Mouse (Mus musculus): ENCODE results near the gene Sez6l.

Sez6l gene

DNA sequence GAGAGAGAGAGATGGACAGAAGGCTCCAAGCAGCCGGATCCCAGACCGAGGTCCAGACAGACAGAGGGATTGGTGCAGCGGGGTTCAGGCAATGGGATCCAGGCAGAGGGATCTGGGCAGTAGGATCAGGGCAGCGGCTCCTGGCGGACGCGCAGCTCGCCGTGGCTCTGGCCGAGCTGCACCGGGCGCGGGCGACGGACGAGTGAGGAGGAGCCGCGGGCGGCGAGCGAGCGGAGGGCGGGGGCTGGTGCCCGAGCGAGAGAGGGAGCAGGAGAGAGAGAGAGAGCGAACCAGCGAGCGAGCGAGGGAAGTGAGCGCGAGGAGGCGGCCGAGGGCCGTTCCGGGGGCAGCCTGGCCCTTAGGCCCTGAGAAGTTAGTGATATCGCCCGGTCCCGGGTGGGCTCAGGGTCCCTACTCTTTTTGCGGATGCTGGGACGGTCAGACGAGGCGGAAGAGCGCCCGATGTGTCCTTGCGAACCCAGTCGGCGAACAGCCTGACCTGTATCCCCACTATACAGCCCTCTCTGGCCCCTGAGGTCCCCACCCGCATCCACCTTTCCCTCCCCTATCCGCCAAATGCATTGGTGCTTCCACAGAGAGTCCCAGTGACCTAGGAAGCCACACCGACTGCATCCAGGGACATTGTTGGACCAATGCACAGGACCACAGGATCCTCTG, at the start of gene Sez6l:
Gene Sez6l, minus strand, starts transcription at position 193 of the 678 bp plus-strand sequence.
- DNase-seq, result no peak

DNA sequence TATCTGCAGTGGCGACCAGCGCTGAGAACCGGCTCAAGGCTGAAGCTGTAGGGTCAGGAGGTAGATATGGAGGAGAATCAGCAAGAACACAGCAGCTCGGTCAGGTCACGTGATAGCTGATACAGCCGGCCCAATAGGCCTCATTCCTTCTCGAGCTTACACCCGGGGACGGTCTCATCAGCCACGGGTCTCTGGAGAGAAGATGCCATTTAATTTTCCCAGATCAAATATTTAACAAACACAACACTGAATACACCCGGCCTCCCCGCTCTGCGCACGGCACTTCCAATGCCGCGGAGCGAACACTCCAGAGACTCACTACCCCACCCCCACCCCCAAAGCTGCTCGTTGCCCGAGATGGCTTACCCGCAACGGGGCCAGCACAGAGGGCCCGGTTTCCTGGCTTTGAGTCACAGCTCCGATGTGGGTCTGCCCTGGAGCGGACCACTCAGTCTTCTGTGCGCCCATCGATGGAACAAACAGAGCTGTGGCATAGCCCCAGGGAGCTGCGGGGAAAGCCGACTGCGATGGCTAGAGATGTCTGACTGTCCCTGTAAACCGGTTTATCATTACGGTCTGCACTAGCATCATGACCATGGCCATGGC, 48.7 kb upstream of the Sez6l start:
- no peak for DNase-seq

DNA sequence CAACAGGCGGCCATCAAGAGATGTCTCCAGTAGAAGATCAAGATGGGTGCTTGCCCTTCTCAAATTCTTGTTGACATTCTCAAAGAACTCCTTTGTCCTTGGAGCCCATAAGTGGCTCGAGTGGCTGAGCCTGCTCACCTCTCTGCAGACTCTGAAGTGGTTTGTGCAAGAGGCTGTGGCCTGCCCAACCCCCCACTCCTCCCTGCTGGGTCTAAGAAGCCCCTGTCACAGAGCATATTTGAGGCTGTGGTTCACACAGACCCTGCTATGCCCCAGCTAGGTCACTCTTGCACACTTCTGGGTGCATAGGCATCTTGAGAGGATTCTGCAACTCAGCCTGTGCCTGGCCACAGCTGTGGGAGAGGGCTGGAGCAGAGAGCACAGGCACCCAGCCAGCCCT, 46.0 kb upstream of the Sez6l start:
- no peak for DNase-seq

DNA sequence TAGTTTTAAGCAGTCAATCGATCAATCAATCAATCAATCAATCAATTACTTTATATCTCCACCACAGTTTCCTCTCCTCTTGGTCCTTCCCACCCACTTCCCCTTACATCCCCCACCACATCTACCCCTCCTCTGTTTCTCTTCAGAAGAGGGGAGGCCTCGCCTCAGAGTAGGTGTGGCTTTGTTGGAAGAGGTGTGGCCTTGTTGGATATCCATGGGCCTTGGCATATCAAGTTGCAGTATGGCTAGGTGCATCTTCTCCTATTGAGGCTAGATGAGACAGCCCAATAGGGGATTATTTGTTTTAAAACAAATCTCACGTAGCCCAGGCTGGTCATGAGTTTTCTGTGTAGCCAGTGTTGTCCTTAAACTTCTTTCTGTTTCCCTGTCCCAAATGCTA, 43.3 kb upstream of the Sez6l start:
- no peak for DNase-seq

DNA sequence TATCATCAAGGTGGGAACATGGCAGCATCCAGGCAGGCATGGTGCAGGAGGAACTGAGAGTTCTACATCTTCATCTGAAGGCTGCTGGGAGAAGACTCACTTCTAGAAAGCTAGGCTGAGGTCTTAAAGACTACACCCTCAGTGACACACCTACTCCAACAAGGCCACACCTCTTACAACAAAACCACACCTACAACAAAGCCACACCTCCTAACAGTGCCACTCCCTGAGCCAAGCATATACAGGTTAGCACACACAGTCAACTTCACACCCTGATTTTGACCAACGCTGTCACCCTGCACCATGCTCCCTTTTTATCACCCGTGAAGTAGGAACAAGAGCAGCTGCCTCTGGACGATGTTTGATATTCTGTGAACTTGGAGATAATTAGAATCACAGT, 42.4 kb upstream of the Sez6l start:
- DNase-seq, result no peak

DNA sequence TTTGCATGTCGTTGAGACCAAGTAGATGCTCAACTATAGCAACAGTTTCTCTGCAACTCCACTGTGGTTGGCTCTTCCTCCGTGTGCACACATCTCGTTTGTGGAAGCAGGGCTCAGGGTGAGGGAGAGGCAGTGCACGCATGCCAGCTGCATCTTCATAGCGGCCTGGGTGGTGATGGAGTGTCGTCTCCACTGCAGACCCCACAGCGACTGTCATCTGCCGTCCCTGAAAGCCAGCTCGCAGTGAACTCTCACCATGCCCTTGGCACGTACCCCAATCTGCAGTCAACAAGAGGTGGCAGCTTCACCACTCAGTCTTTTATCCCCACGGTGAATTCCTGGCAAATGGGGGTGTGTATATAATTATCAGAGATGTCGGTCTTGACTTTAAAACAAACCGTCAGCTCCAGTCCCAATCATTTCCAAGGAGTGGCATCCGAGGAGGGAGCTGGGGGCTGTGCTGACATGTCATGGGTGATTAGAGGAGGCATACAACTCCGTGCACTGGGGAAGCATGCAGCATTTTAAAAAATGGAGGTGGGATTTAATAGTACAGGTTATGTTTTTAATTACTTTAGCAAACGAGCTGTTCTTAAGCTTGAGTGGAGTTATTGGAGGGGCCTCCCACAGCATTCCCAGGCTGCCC, 40.7 kb upstream of the Sez6l start:
- DNase-seq, result no peak

DNA sequence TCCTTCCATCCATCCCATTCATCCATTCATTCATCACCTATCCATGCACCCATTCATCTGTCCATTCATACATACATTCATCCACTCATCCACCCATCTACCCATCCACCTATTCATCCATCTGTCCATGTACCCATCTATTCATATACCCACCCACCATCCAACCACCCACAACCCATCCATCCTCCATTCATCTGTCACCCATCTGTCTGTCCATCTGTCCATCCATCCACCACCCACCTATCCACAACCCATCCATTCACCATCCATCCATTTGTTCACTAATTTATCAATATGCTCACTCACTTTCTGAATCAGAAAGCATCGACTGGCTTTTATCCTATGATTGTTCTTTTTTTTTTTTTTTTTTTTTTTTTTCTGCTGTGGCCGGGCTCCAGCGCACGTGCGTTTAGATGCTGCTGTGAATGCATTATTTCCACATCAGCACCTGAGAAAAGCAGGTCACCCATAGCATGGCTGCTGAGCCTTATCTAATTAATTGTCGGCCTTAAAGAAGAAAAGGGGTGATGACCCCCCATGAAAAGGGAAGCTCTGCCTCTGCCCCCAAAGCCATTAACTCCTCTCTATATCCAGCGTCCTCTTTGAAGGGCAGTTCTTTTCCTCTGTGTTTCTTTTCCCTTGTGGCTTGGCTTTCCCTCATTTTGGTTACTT, 39.1 kb upstream of the Sez6l start:
- DNase-seq, result no peak

DNA sequence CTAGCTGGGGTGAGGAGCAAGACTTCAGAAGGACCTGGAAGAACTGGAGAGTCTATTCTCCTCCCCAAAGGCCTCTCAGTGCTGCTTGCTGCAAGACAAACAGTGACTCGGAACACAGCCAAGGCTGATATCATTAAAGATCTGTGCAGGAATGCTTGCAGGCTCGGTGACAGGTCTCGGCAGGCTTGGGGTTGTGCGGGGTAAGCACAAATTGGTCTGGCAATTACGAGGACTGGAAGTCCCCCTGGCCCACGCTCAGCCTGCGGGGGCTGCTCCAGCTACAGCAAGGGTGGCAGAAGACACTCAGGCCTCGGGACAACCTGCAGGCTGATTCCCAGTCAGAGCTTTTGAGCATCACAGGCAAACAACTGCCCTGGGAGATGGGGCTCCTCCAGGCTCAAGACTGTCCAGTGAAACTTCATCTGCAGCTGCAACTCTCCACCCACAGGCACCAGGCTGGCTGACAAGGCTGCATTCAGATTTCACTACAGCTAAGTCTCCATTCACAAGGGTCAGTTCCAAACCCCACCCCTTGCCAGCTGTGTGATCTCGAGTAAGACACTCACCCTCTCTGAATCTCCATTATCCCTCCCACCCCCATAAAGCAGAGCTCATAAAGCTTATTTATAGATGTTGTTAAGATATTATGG, 31.0 kb upstream of the Sez6l start:
- no peak for DNase-seq

DNA sequence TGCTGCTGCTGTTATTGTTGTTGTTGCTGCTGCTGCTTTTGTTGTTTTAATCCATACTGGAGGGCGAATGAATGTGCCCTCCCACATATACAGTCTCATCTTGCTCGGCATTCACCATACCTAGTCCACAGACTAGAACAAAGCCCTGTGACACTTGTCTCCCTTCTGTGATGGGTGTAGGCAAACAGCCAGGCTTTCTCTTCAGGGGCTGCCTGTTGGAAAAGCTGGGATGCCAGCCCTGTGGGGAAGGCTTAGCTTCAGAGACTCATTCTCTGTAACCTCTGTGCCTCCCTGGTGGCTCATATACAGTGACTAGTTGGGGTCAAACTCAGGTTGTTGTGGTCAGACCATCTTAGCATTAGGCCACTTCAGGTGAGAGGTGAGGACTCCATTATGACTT, 30.1 kb upstream of the Sez6l start:
- DNase-seq, result no peak

DNA sequence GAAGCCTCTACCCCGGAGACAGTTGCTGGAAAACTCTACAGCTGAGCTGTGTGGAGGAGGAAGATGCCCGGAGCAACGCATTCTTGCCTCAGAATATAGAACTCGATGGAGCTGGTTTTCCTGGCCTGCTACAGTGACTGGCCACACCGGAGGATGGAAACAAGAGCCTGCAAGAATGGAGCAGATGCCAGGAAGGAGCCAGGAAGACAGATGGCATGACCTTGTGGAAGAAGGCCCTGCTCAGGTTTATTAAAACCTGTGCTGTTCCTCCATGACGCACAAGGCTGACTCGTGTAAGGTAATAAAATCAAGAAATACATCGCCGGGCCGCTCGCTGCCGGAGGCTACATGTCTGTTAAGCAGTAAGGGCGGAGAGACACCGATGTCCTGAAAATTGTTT, 28.4 kb upstream of the Sez6l start:
- no peak for DNase-seq

DNA sequence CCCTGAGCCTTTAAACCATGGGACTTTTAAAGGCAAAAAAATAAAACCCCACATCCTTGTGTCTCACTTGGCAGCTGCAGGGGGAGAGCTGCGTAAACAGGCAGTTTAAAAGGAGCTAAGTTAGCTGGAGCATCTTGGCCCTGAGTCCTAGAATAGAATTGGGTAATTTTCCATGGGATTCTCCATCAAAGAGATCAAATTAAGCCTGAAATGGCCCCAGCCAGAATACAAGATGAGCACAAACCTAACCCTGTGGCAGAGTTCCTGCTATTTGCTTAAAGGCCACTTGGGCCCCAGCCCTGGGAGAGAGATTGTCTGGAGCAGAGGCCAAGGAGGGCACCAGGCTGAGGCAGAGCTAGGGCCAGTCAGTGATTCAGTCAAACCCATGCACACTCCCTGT, 27.3 kb upstream of the Sez6l start:
- DNase-seq, result no peak

DNA sequence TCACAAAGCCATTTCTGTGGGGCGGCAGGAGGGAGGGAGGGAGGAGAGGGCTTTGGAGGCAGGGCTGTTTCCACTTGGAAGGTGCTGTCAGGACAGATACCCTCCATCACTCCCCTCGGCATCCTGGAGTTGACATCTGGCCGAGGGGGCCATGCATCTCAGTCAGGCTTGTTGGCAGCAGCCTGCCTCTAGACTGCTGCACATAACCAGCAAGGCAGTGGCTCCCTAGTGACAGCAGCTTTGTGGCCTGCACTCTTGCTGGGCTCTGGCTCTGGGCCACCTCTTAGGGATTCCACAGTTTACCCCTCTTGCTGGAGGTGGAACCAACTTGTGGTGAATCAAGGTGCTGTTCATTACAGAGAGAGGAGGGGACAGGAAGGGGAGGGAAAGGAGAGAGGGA, 26.6 kb upstream of the Sez6l start:
- DNase-seq, result no peak

DNA sequence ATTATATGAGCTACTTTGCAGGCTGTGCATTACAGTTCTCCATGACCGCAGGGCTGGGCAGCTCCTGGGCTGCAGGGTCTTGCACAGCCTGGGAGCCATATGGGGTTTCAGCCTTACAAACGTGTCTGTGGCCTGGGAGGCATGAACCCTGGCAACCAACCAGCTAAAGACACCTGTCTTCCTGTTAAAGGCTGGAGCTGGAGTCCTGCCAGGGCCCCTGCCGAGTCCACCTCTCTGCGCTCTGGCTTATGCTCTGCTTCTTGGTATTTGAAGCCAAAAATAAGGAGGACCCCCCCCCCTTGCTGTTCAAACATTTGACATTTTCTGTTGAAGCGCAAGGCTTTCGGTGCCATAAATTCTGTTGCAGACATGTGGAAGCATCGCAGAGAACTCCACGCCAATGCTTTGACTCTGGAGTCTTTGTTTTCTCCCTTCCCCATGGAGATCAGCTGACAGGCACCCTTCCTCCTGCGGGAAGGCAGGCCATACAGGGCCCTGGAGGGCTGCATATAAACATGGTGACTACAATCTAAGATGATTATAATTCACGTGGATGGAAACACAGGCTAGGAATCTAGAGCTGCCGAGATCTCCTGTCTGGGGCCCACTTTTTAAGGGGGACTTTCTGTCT, 23.4 kb upstream of the Sez6l start:
- no peak for DNase-seq

DNA sequence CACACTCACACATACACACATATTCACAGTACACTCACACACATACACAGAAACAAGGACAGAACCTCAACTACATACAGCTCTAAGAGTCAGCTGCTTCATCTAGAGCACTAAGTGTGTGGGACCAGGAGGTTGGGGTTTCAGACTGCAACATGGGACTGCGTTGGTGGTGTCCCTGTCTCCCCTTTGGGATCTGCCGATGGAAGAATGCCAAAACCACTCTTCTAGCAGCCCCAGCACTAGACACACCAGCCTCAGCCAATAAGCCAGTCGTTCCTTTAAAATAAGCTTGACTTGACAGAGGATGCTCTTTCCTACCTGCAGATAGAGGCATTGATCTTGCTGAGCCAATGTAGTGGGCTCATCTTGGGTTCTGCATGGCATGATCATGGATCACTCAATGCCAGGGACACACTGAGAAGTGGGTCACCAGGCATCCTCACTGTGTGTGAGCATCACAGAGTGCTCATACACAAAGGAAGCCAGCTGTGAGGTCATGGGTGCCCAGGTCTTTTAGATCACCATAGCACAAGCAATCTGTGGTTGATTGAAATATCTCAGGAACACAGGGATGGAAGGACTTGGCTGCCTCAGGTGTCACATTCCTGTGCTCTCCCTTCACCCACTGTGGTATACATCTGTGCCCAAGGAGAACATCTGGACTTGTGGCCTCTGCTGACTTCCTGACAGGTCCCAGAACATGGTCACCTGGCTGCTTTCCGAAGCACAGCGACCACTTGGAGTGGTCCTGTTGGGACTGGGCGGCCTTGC, 22.7 kb upstream of the Sez6l start:
- DNase-seq, result no peak

DNA sequence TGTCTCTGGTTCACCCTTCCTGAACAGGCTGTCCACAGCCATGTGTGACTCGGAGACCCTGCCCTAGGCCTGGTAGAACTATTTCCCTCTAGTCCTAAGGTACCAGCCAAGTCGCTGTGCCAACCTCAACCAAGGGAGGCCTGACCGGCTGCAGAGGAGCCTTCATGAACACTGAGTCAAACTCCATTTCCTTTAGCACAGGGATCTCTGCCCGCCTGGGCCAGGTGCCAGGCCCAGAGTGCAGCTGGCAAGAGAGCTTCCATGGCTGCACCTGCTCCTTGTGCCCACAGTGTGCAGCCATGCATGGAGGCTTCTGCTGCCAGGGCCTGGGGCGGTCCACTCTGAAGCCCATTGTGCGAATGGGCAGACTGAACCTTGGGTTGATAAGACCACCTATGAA, 20.9 kb upstream of the Sez6l start:
- DNase-seq, result no peak

DNA sequence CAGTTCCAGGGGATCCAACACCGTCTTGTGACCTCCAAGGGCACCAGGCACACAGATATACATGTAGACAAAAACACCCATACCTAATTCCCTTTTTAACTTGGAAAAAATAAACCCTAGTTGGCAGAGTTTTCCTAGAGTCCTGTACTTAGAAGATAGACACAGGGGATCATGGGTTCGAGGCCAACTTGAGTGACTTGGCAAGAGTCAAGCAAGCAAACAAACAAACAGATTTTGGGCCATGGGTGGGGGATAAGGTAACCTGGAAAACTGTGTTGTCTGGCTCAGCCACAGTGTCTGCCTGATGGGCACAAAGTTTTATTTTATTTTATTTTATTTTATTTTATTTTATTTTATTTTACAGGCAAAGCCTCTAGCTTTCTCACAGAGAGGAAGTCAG, 20.3 kb upstream of the Sez6l start:
- DNase-seq, result no peak

DNA sequence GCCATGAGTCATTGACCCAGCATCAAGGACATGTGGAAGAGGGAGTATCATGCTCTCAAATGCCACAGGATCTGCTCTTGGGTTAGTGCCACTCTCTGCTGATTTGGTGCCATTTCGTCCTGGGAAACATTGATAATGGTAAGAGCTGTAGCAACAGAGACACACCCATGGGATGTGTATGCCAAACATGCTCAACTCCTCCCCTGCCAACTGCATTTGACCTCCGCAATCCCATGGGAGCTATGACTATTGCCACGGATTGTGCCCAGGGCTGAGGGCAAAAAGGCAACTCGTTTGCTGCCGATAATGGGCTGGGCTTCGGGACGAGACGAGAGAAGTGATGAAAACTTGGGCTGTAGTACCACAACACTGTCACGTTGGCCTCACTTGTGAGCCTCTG, 19.7 kb upstream of the Sez6l start:
- no peak for DNase-seq

DNA sequence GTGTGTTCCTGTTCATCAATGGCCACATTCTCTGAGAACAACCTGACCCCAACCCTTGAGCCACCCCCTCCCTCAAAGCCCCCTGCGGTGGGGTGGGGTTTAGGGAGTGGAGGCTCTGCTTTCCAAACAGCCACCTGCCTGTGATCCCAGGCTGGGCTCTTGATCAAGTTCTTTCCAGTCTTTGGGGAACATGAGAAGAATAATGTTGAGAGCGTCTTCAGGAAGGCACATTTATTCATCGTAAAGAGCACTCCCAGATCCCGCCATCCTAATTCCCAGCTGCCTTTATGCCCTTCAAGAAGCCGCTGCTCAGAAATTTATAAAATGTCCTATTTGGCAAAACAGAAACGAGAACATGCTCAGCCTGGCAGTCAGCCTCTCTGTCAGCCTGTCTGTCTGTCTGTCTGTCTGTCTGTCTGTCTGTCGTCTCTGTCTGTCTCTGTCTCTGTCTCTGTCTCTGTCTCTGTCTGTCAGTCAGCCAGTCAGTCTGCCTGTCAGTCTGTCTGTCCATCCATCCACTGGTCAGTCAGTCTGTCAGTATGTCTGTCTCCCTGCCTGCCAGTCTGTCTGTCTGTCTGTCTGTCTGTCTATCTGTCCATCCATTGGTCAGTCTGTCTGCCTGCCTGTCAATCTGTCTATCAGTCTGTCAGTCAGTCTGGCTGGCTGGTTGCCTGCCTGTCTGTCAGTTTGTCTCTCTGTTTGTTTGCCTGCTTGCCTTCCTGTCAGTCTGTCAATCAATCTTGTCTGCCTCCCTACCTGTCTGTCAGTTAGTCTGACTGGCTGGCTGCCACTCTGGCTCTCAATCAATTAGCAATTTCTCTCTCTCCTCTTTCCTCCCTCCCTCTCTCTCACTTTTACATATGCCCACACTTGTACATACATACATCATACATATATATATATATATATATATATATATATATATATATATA, 19.0 kb upstream of the Sez6l start:
- no peak for DNase-seq

DNA sequence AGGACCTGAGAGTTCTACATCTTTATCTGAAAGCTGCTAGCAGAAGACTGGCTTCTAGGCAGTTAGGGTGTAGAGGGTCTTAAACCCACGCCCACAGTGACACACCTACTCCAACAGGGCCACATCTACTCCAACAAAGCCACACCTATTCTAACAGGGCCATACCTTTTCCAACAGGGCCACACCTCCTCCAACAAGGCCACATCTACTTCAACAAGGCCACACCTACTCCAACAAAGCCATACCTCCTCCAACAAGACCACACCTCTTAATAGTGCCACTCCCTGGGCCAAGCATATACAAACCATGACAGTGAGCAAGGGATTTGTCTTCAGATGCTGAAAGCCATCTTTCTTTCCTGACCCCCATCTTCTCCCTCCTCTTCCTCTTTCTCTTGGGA, 14.7 kb upstream of the Sez6l start:
- no peak for DNase-seq

DNA sequence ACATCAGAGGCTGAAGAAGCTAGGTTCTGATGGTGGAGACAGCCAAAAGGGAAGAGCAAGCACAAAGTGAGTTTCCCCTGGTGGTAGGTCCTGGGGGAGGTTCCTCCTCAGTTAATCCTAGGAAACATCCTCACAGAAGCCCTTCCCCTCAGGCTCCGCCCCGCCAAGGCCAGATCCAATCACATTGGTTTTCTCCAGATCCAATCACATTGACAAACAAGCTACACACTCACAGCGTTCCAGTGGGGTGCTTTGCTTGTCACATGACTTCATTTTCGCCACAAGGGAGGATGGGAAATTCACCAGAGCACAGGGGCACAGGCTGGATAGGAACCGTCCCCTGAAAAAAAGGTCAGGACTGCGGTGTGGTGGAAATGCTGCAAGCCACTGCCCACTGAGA, 9.1 kb upstream of the Sez6l start:
- DNase-seq, result no peak

DNA sequence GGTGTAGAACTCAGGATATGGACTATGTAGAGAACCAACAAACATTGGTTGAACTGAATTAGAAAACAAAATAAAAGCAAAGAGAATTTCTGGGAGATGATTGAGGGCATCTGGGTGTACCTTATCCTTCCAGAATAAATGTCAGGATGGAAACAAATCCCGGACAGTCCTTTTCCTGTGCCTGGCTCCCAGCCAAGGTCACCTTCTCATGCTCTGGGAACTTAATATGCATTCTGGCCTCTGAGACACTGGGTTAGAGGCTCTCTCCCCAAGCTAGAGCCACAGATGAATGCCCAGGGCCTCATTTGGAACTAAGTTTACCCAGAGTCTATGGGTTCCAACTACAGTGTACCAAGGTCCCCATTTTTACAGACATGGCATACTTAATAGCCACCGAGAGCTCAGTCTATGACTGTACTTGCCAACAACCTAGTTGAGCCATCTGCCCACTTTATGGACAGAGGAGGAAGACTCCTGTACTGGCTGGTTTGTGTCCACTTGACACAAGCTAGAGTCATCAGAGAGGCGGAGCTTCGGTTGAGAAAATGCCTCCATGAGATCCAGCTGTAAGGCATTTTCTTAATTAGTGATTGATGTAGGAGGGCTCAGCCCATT, 7.3 kb upstream of the Sez6l start:
- DNase-seq, result no peak

All from B cell, adult 2 months (primary cell).